Mouse (Mus musculus): Measurements from ENCODE around the gene Ybx3. TPM values are rescaled to one million over a fixed set of nuclear protein-coding genes. Genes with fewer than 3 reads are reported as not detected.

The Ybx3 gene
- total RNA-seq, 2 experiments from 2014 or later: 41.3 to 42.9 TPM

DNA sequence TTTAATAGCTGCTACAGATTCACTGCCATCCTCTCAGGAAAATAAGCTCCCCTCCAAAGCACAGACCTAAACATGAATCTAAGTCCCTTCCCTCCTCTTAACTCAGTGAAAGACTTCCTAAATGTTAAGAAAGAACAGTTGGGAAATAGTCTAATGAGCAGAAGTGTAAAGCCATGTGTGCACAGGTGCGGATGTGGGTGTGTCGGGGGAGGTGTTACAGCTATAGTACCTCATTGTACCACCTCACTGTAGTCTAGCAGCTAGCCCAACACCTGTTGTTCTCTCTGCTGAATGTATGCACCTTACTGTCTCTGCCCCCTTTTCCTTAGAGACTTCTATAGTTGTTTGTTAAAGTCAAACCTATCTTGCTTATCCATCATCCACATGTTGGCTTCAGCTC, 61.2 kb downstream of the Ybx3 start:
- no peak for DNase-seq

GRCm38 (mm10) chr6:131321854-131322639, 66.2 kb downstream of the Ybx3 start:
- no peak for DNase-seq

GRCm38 (mm10) chr6:131316155-131317101, 71.8 kb downstream of the Ybx3 start:
- no peak for DNase-seq

Other genes starting within 250 kb of the Ybx3 start
- gene Klra2, start 141.1 kb downstream of the Ybx3 start, total RNA-seq (2021): under 1 TPM; 0.62 to 0.63 TPM
- 10 to 100 TPM in 1 of 2 experiments, 1 to 10 TPM in 1; 9.7 to 14.1 TPM for gene Magohb, start 95.2 kb downstream of the Ybx3 start, total RNA-seq (2021)
- gene Styk1, start 34.9 kb downstream of the Ybx3 start, total RNA-seq (2021): under 1 TPM; 0.51 to 0.52 TPM
- not detected for gene 5430401F13Rik, start 97.9 kb upstream of the Ybx3 start, total RNA-seq (2021)
- not detected for gene Gm6619, start 97.9 kb upstream of the Ybx3 start, total RNA-seq (2021)
- not detected for gene Tas2r130, start 242.4 kb upstream of the Ybx3 start, total RNA-seq (2021)

Data from layer of hippocampus, postnatal 36 days (tissue).